Comparison of ENCODE assay signal across 19 mouse cellular contexts in genomic region chr19:47065860-47066259, GRCm38 (mm10). TPM values are rescaled to one million over a fixed set of nuclear protein-coding genes. Genes with fewer than 3 reads are reported as not detected.
A peak's percentile ranks its signal among the peaks of the same experiment; 100 is the strongest.
DNase-seq lines count a peak whose midpoint lies in the region; ATAC-seq and TF ChIP-seq lines count a peak whose summit lies in the region.
"Had no signal": no experiment of that assay in that cellular context is flagged by ENCODE, and none has a peak within 500 bp of the region (broad histone marks: within the 10 kb centered on the region; RNA-seq: fewer than 3 reads in every experiment).

No protein-coding gene starts in this region.

- TF ChIP-seq POLR2A in ES-Bruce4 (IDR thresholded peaks at IDR 0.05; ENCODE audit: insufficient read depth, low read length) = no peak

- no peak for ATAC-seq in intestine, postnatal 0 days
- no peak for ATAC-seq in intestine, embryonic 15.5 days
- no peak for ATAC-seq in lung, embryonic 14.5 days (ENCODE audit: insufficient read depth)
- no peak for ATAC-seq in liver, postnatal 0 days

- H3K4me1 ChIP-seq in intestine, postnatal 0 days (replicated peaks; ENCODE audit: control insufficient read depth, insufficient read depth, low read length) = no peaks in the 10 kb centered on the region
- H3K4me1 ChIP-seq in intestine, embryonic 15.5 days (replicated peaks) = peaks cover 6% of the 10 kb centered on the region; the same call in 1 of the 2 replicates
- H3K4me1 ChIP-seq in lung, embryonic 14.5 days (ENCODE audit: insufficient read depth) = peaks cover 3% of the 10 kb centered on the region; the same call in 1 of the 2 replicates
- H3K4me1 ChIP-seq in ES-Bruce4 (ENCODE audit: control insufficient read depth, insufficient read depth, low read length) = no peaks in the 10 kb centered on the region
- H3K4me1 ChIP-seq in liver, postnatal 0 days (ENCODE audit: insufficient read depth) = peaks cover 9% of the 10 kb centered on the region

- H3K4me3 ChIP-seq in intestine, postnatal 0 days (ENCODE audit: low read depth, low read length) = no peak overlapping the region
- H3K4me3 ChIP-seq in intestine, embryonic 15.5 days (replicated peaks) = no peak overlapping the region
- no peak overlapping the region for H3K4me3 ChIP-seq in lung, embryonic 14.5 days (ENCODE audit: low read depth, low read length)
- H3K4me3 ChIP-seq in ES-Bruce4 (ENCODE audit: low read depth, low read length) = no peak overlapping the region
- H3K4me3 ChIP-seq in liver, postnatal 0 days (ENCODE audit: low read depth, low read length) = no peak overlapping the region
- H3K4me3 ChIP-seq: embryonic facial prominence, embryonic 15.5 days; heart, embryonic 12.5 days had no signal

- WGBS in intestine, postnatal 0 days = 94% methylated on average over 3 of the region's 3 CpGs
- WGBS in intestine, embryonic 15.5 days = 91% methylated on average over 3 of the region's 3 CpGs
- WGBS in lung, embryonic 14.5 days = 85% methylated on average over 3 of the region's 3 CpGs
- WGBS in liver, postnatal 0 days (ENCODE audit: insufficient replicate concordance) = 85% methylated on average over 3 of the region's 3 CpGs

- no peaks in the 10 kb centered on the region for H3K27me3 ChIP-seq in intestine, postnatal 0 days (replicated peaks; ENCODE audit: control insufficient read depth, insufficient read depth, low read length)
- H3K27me3 ChIP-seq in intestine, embryonic 15.5 days (replicated peaks) = no peaks in the 10 kb centered on the region
- no peaks in the 10 kb centered on the region for H3K27me3 ChIP-seq in lung, embryonic 14.5 days (ENCODE audit: insufficient read depth, low read length)
- H3K27me3 ChIP-seq in ES-Bruce4 (ENCODE audit: control insufficient read depth, insufficient read depth, low read length, poor library complexity, severe bottlenecking) = no peaks in the 10 kb centered on the region
- H3K27me3 ChIP-seq in liver, postnatal 0 days (ENCODE audit: insufficient read depth, low read length) = no peaks in the 10 kb centered on the region
- H3K27me3 ChIP-seq: embryonic facial prominence, embryonic 15.5 days; heart, embryonic 12.5 days had no signal

- H3K27ac ChIP-seq in intestine, postnatal 0 days (ENCODE audit: low read depth, low read length) = no peak overlapping the region
- no peak overlapping the region for H3K27ac ChIP-seq in intestine, embryonic 15.5 days
- H3K27ac ChIP-seq in lung, embryonic 14.5 days (ENCODE audit: low read depth) = no peak overlapping the region
- no peak overlapping the region for H3K27ac ChIP-seq in ES-Bruce4 (ENCODE audit: insufficient read depth, low read length)
- no peak overlapping the region for H3K27ac ChIP-seq in liver, postnatal 0 days (ENCODE audit: low read depth)
- H3K27ac ChIP-seq: embryonic facial prominence, embryonic 15.5 days; hindbrain, embryonic 14.5 days had no signal

- H3K4me2 ChIP-seq in intestine, postnatal 0 days (replicated peaks; ENCODE audit: low read depth) = no peak overlapping the region
- H3K4me2 ChIP-seq in intestine, embryonic 15.5 days (replicated peaks) = no peak overlapping the region
- no peak overlapping the region for H3K4me2 ChIP-seq in lung, embryonic 14.5 days
- H3K4me2 ChIP-seq in liver, postnatal 0 days (ENCODE audit: low read depth, low read length) = no peak overlapping the region
- H3K4me2 ChIP-seq: embryonic facial prominence, embryonic 15.5 days; heart, embryonic 12.5 days; hindbrain, embryonic 14.5 days had no signal

- TF ChIP-seq CTCF in intestine, postnatal 0 days (IDR thresholded peaks at IDR 0.05; ENCODE audit: low read depth) = peak; percentile 45
- peak; percentile 35 for TF ChIP-seq CTCF in lung, embryonic 14.5 days (IDR thresholded peaks at IDR 0.05; ENCODE audit: low read depth)
- peak; percentile 41 for TF ChIP-seq CTCF in ES-Bruce4 (IDR thresholded peaks at IDR 0.05; ENCODE audit: low read depth, low read length)
- peak; percentile 36 for TF ChIP-seq CTCF in liver, postnatal 0 days (IDR thresholded peaks at IDR 0.05; ENCODE audit: low read depth)

- no peak for DNase-seq in lung, embryonic 14.5 days
- DNase-seq in lung, postnatal 14 days = no peak
- no peak for DNase-seq in liver, postnatal 0 days
- no peak for DNase-seq in cerebellum, postnatal 36 days
- DNase-seq: adrenal gland, postnatal 14 days; cerebellum, adult 11-12 months; cerebellum, postnatal 25 days; kidney, adult 11 months; kidney, postnatal 25 days; layer of hippocampus, adult 9-11 months; lung, postnatal 4 days; right cerebral cortex, adult 18-20 months; thymus, adult 18-20 months had no signal

- no peak for TF ChIP-seq EP300 in ES-Bruce4 (IDR thresholded peaks at IDR 0.05; ENCODE audit: insufficient read depth, low read depth, low read length)
- TF ChIP-seq EP300 in liver, postnatal 0 days (IDR thresholded peaks at IDR 0.05; ENCODE audit: low read depth) = no peak

- H3K9me3 ChIP-seq in intestine, postnatal 0 days (ENCODE audit: control insufficient read depth) = no peaks in the 10 kb centered on the region
- no peaks in the 10 kb centered on the region for H3K9me3 ChIP-seq in intestine, embryonic 15.5 days
- no peaks in the 10 kb centered on the region for H3K9me3 ChIP-seq in lung, embryonic 14.5 days (ENCODE audit: low read depth, low read length)
- H3K9me3 ChIP-seq in ES-Bruce4 (replicated peaks; ENCODE audit: control insufficient read depth, insufficient read depth, low read length, poor library complexity, severe bottlenecking) = no peaks in the 10 kb centered on the region
- no peaks in the 10 kb centered on the region for H3K9me3 ChIP-seq in liver, postnatal 0 days (ENCODE audit: low read length)
- H3K9me3 ChIP-seq: embryonic facial prominence, embryonic 15.5 days; heart, embryonic 12.5 days had no signal

- peaks cover 5% of the 10 kb centered on the region; the same call in 1 of the 2 replicates for H3K36me3 ChIP-seq in intestine, postnatal 0 days (ENCODE audit: control insufficient read depth, insufficient read depth)
- no peaks in the 10 kb centered on the region for H3K36me3 ChIP-seq in intestine, embryonic 15.5 days
- H3K36me3 ChIP-seq in lung, embryonic 14.5 days (ENCODE audit: insufficient read depth) = peaks cover 2% of the 10 kb centered on the region; the same call in 1 of the 2 replicates
- H3K36me3 ChIP-seq in ES-Bruce4 (ENCODE audit: control insufficient read depth, insufficient read depth, low read length, poor library complexity, severe bottlenecking) = peaks cover 2% of the 10 kb centered on the region
- peaks cover 3% of the 10 kb centered on the region for H3K36me3 ChIP-seq in liver, postnatal 0 days (replicated peaks; ENCODE audit: insufficient read depth, low read length)

- no peak overlapping the region for H3K9ac ChIP-seq in intestine, postnatal 0 days (ENCODE audit: low read depth, low read length)
- H3K9ac ChIP-seq in intestine, embryonic 15.5 days = no peak overlapping the region
- H3K9ac ChIP-seq in lung, embryonic 14.5 days = no peak overlapping the region
- no peak overlapping the region for H3K9ac ChIP-seq in ES-Bruce4 (ENCODE audit: low read depth, poor library complexity, severe bottlenecking)
- H3K9ac ChIP-seq in liver, postnatal 0 days (replicated peaks) = no peak overlapping the region
- H3K9ac ChIP-seq: embryonic facial prominence, embryonic 15.5 days; heart, embryonic 12.5 days; hindbrain, embryonic 14.5 days had no signal

RNA-seq across cellular contexts. Expression of gene Taf5, which starts 1.7 kb away (rescaled TPM):
- polyA plus RNA-seq in intestine, postnatal 0 days (2015; fragmentation: Nextera tagmentation; extraction: Ambion mirVana) = 3.9 TPM in 2 replicates
- polyA plus RNA-seq in intestine, embryonic 15.5 days (2015; fragmentation: Nextera tagmentation; extraction: Ambion mirVana) = 5.0 and 5.5 TPM in 2 replicates
- 9.5 and 9.7 TPM in 2 replicates for polyA plus RNA-seq in lung, embryonic 14.5 days (2014; fragmentation: Nextera tagmentation; extraction: Ambion mirVana)
- polyA plus RNA-seq in ES-Bruce4 (2011; ENCODE audit: insufficient read depth, insufficient read length, low read depth, missing spikeins) = 19.4 and 21.8 TPM in 2 replicates
- 2.1 and 2.3 TPM in 2 replicates for polyA plus RNA-seq in liver, postnatal 0 days (2015; fragmentation: Nextera tagmentation; extraction: Ambion mirVana)

RNA-seq across cellular contexts. Expression of gene Pcgf6, which starts 15.2 kb away (rescaled TPM):
- 9.4 and 14.4 TPM in 2 replicates for polyA plus RNA-seq in intestine, postnatal 0 days (2015; fragmentation: Nextera tagmentation; extraction: Ambion mirVana)
- polyA plus RNA-seq in intestine, embryonic 15.5 days (2015; fragmentation: Nextera tagmentation; extraction: Ambion mirVana) = 18.9 and 19.5 TPM in 2 replicates
- 22.8 and 26.7 TPM in 2 replicates for polyA plus RNA-seq in lung, embryonic 14.5 days (2014; fragmentation: Nextera tagmentation; extraction: Ambion mirVana)
- polyA plus RNA-seq in ES-Bruce4 (2011; ENCODE audit: insufficient read depth, insufficient read length, low read depth, missing spikeins) = 70.7 and 73.2 TPM in 2 replicates
- 7.7 and 8.0 TPM in 2 replicates for polyA plus RNA-seq in liver, postnatal 0 days (2015; fragmentation: Nextera tagmentation; extraction: Ambion mirVana)

RNA-seq across cellular contexts. Expression of gene Usmg5, which starts 24.6 kb away (rescaled TPM):
- 2,827 and 3,144 TPM in 2 replicates for polyA plus RNA-seq in intestine, postnatal 0 days (2015; fragmentation: Nextera tagmentation; extraction: Ambion mirVana)
- polyA plus RNA-seq in intestine, embryonic 15.5 days (2015; fragmentation: Nextera tagmentation; extraction: Ambion mirVana) = 1,509 and 1,736 TPM in 2 replicates
- 956 and 1,068 TPM in 2 replicates for polyA plus RNA-seq in lung, embryonic 14.5 days (2014; fragmentation: Nextera tagmentation; extraction: Ambion mirVana)
- polyA plus RNA-seq in ES-Bruce4 (2011; ENCODE audit: insufficient read depth, insufficient read length, low read depth, missing spikeins) = 552 and 561 TPM in 2 replicates
- polyA plus RNA-seq in liver, postnatal 0 days (2015; fragmentation: Nextera tagmentation; extraction: Ambion mirVana) = 1,395 and 1,426 TPM in 2 replicates

RNA-seq across cellular contexts. Expression of gene Pdcd11, which starts 24.7 kb away (rescaled TPM):
- 4.3 and 5.2 TPM in 2 replicates for polyA plus RNA-seq in intestine, postnatal 0 days (2015; fragmentation: Nextera tagmentation; extraction: Ambion mirVana)
- 9.2 and 9.3 TPM in 2 replicates for polyA plus RNA-seq in intestine, embryonic 15.5 days (2015; fragmentation: Nextera tagmentation; extraction: Ambion mirVana)
- polyA plus RNA-seq in lung, embryonic 14.5 days (2014; fragmentation: Nextera tagmentation; extraction: Ambion mirVana) = 11.5 and 13.3 TPM in 2 replicates
- 41.5 and 42.4 TPM in 2 replicates for polyA plus RNA-seq in ES-Bruce4 (2011; ENCODE audit: insufficient read depth, insufficient read length, low read depth, missing spikeins)
- polyA plus RNA-seq in liver, postnatal 0 days (2015; fragmentation: Nextera tagmentation; extraction: Ambion mirVana) = 3.0 and 3.3 TPM in 2 replicates

RNA-seq across cellular contexts. Expression of gene Nt5c2, which starts 50.9 kb away (rescaled TPM):
- 22.0 and 23.0 TPM in 2 replicates for polyA plus RNA-seq in intestine, postnatal 0 days (2015; fragmentation: Nextera tagmentation; extraction: Ambion mirVana)
- polyA plus RNA-seq in intestine, embryonic 15.5 days (2015; fragmentation: Nextera tagmentation; extraction: Ambion mirVana) = 48.4 and 49.1 TPM in 2 replicates
- 69.5 and 81.2 TPM in 2 replicates for polyA plus RNA-seq in lung, embryonic 14.5 days (2014; fragmentation: Nextera tagmentation; extraction: Ambion mirVana)
- polyA plus RNA-seq in ES-Bruce4 (2011; ENCODE audit: insufficient read depth, insufficient read length, low read depth, missing spikeins) = 62.4 and 76.9 TPM in 2 replicates
- 30.2 and 36.1 TPM in 2 replicates for polyA plus RNA-seq in liver, postnatal 0 days (2015; fragmentation: Nextera tagmentation; extraction: Ambion mirVana)
